Mouse (Mus musculus) splenic B cell, adult 2 months (primary cell): Measurements from ENCODE around the gene Atp5e.

Experiments used
- DNase-seq: peaks from one replicate; pipeline ENCODE4 v3.0.0-alpha.2; 2011; ENCODE audit warnings: low read depth, low spot score
- H3K27me3 ChIP-seq: 2 replicates; pipeline ENCODE4 v1.6.1; 2012; ENCODE audit warnings: mild to moderate bottlenecking, low read length, moderate library complexity, mixed read lengths; ENCODE audit not compliant: control insufficient read depth, poor library complexity, insufficient read depth, severe bottlenecking
- H3K36me3 ChIP-seq: 2 replicates; pipeline ENCODE4 v1.6.1; 2012; ENCODE audit warnings: mild to moderate bottlenecking, low read length, moderate library complexity, mixed read lengths; ENCODE audit not compliant: control insufficient read depth, poor library complexity, insufficient read depth, severe bottlenecking

Gene Atp5e

GRCm38 (mm10) chr2:174413127-174413526 is 50.8 kb downstream of the Atp5e start:
- DNase-seq = no peak
- no peaks in the 10 kb centered on the region for H3K36me3 ChIP-seq
- H3K27me3 ChIP-seq = no peaks in the 10 kb centered on the region
